Mouse (Mus musculus) heart, adult 2 months (tissue): Measurements from ENCODE around the gene Foxo6.

Experiments used
- CTCF ChIP-seq: fragments of 200-600 bp; IDR thresholded peaks from 2 replicates; pipeline ENCODE4 v1.8.1; 2022; ENCODE audit warnings: antibody characterized with exemption, mild to moderate bottlenecking, moderate library complexity
- POLR2A ChIP-seq: fragments of 200-500 bp; IDR thresholded peaks from 2 replicates; pipeline ENCODE4 v1.6.1; 2011; ENCODE audit warnings: mild to moderate bottlenecking, low read depth, low read length, control low read depth; ENCODE audit not compliant: insufficient read depth

DNA sequence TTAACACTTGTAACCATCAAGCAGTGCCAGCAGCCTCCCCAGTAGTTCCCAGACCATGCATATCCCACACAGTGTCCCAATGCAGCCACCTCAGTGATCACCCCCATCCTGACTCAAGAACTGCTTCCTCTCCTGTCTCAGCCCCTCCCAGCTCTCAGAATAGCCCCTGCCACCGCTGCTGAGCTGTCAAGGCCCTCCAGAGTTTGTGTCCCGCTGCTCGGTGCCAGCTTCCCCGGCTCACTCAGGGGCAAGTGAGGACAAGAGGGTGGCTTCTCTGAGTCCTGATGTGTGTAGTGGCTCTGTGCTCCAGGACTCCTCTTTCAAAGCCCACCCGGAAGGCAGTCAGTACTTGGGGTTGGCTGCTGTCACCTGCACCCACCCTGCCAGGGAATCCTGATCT is 3.3 kb upstream of the Foxo6 start:
- TF ChIP-seq CTCF (no peak), POLR2A (no peak)
